Mouse (Mus musculus): Measurements from ENCODE around the gene Ptgs2. TPM values are rescaled to one million over a fixed set of nuclear protein-coding genes. Genes with fewer than 3 reads are reported as not detected.

The Ptgs2 gene
- polyA plus RNA-seq, 1 experiment from 2014 or later: 0.03 TPM

Other genes with a start within 250 kb of the Ptgs2 start
- 6.6 and 7.5 TPM in 2 replicates for gene Pla2g4a, start 138.7 kb upstream of the Ptgs2 start, polyA plus RNA-seq (2016; fragmentation: Nextera tagmentation; extraction: Ambion mirVana)
- not detected in 2 replicates for gene Pdc, start 219.4 kb downstream of the Ptgs2 start, polyA plus RNA-seq (2016; fragmentation: Nextera tagmentation; extraction: Ambion mirVana)

Measured in hindbrain, embryonic 10.5 days (tissue).